Mouse (Mus musculus): Measurements from ENCODE around the gene Hexb.

Hexb gene

DNA sequence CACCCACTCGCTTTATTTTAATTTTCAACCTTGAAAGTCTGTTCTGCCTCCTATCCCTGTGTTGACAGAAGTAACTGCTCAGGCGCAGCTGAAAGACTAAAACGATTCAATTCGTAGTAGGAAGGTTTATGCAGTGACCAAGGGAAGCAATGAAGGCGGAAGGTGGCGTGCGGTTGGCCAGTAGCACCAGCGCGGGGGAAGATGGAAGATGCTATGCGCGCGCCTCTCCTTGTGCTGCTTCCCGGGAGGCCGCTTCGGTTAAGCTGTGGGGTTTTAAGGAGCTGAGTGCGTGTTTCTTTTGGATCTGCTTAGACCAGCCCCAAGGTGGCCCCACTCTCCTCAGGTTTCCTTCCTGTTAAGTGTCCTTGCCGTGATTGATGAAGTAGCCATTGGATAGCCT is 27.0 kb upstream of the Hexb start:
- no peak for ATAC-seq (ENCODE audit: insufficient number of reproducible peaks, low FRiP score, low TSS enrichment)

DNA sequence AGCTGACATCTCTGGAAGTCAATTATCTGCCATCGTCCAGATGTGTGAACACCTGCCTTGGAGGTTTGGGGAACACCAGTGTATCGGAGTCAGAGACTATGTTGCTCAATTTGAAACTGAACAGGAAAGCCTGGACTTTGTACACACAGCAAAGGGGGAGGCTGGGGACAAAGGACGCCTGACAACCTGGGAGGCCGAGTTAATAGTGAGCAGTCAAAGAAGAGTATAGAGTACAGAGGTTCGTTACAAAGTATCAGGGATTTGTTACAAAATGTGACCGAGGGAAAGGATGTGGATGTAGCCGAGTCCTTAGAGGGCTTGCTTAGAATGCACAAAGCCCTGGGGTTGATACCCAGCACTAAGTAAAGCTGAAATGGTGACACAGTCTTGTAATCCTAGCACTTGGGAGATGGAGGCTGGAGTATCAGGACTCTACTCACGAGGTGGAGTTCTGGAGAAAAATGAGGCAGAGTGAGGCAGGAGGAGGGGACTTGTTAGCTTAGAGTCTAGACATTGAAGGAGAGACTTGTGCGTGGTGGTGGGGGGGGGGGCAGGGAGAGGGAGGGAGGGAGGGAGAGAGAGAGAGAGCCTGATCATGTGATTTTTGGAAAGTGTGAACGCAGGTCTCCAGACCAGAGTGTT is 26.3 kb upstream of the Hexb start:
- no peak for ATAC-seq (ENCODE audit: insufficient number of reproducible peaks, low FRiP score, low TSS enrichment)

DNA sequence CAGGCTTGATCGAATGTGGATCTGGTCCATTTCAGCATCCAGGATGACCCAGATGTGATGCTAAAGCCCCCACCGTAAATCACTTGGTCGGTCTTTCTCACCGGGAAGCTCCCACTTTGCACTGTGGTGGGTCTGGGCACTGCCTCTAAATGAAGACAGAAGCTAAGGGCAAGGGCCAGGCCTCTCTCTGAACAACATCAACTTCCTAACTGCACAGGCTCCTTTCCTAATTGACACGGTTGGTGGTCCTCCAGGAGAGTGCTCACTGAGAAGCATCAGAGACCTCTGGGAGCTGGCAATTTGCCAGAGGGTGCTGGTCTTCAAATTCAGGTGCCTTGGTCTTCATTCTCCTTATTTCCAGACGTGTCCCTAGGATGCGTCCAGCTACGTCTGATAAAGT is 25.7 kb upstream of the Hexb start:
- no peak for ATAC-seq (ENCODE audit: insufficient number of reproducible peaks, low FRiP score, low TSS enrichment)

DNA sequence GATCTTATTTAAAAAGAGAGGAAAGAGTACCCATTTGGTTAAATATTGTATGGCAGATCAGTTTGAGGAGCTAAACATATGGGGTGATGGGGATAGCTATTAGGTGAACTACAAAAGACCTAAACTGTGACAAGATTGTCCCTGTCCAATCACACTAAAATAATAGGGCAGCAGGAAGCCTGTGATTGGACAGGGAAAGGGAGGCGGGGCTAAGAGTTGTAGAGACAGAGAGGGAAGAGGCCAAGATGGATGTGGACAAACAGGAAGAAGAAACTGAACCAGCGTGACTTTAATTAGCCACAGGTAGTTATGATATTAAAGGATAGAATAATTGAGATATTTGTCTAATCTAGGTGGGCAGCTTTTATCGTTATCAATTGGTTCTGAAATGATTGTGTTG is 21.9 kb upstream of the Hexb start:
- no peak for ATAC-seq (ENCODE audit: insufficient number of reproducible peaks, low FRiP score, low TSS enrichment)

DNA sequence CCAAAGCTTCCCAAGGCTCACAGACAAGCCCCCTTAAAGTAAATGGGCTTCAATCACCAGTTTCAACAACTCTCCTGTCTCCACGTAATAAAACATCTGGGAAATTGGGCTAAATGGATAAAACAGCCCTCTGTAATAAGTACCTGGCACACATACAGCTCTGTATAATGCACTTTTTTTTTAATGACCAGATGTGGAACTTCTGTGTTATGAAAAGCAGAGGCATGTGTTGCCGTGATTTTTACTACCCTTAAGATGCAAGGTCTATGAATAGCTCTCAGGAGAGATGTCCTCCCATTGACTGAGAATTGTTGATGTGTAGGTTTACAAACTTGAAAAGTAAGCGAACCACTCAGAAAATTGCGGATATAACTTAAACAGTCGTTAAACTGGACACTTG is 18.0 kb upstream of the Hexb start:
- ATAC-seq (ENCODE audit: insufficient number of reproducible peaks, low FRiP score, low TSS enrichment): no peak

DNA sequence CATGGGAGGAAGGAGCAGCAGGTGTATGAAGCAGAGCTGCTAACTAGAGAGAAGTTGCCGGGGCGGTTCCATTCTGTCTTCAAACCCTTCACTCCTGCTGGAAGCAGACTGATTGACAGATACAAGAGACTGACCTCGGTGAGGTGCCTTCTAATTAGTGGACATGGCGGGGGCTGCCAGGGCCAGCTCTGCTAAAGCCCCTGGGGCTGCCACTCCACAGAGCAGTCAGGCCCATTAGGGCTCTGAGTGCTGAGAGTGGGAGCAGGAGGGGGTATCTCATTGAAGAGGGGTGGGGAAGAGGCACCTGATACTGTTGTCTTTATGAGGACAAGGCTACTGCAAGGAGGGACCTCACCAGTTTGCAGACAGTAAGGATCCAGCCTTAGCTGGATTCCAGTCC is 17.4 kb upstream of the Hexb start:
- ATAC-seq (ENCODE audit: insufficient number of reproducible peaks, low FRiP score, low TSS enrichment): no peak

DNA sequence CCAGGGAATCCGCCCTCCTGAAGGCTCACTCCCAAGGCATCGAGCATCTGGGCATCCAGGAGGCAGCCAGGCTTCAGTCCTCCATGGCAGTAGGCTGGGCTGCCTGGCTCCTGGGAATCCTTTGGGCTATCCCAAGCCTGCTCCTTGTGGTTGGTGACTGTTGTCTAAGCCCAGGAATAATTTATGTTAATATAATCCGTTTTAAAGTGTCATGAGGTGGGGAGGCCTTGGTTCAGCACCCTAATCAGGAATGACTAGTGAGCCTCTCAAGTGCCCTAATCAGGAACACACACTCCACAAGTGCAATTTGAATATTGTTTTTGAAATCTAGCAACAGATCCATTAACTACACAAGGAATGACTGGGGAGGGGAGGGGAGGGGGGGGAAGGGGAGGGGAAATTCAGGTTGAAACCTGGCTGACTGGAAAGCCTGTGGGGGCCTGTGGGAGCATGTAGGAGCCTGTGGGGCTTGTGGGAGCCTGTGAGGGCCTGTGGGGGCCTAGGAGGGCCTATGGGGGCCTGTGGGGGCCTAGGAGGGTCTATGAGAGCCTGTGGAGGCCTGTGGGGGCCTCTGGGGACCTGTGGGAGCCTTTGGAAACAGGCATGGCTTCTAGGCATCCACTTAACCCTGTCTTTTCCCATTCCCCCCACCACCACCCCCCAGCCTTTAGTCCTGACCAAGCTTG is 16.6 kb upstream of the Hexb start:
- ATAC-seq (ENCODE audit: insufficient number of reproducible peaks, low FRiP score, low TSS enrichment): no peak

DNA sequence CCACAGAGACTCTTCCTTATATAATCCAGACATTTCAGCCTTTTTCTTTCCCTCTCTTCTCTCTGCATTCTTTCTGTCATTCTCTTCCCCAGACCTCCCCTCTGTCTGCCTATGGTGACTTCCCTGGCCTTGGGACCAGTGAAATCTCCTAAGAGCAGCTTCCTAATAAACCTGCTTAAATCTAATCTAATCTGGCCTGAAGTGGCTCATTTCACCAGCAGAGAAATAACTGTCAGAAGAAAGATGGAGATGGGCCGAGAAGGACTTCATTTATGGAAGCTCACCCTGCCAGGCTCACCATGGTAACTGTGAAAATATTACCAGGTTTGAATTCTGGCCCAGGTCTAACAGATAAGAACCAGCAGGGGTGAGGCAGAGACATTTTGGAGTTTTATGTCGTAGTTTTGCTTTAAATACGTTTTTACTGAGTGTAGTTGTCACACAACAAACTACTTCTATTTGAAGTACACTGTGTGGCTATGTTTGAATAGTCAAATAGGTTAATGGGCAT is 10.4 kb upstream of the Hexb start:
- ATAC-seq (ENCODE audit: insufficient number of reproducible peaks, low FRiP score, low TSS enrichment): no peak

DNA sequence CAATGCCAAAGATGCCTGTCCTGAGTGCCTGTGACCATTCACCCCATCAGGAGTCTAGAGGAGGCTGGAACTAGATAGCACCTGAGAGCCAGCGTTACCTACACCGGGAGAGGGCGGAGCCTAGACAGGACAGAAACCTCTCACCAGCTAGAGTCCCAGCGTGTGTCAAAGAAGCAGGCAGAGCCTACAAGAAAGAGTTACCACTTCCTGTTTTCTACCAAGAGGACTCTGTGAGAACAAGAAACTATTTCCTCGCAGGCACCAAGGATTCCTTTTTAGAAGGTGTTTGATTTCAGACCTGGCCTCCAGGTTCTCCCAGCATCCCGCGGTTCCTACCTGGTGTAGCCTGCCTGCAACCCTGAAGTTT is 9.9 kb upstream of the Hexb start:
- ATAC-seq (ENCODE audit: insufficient number of reproducible peaks, low FRiP score, low TSS enrichment): no peak

DNA sequence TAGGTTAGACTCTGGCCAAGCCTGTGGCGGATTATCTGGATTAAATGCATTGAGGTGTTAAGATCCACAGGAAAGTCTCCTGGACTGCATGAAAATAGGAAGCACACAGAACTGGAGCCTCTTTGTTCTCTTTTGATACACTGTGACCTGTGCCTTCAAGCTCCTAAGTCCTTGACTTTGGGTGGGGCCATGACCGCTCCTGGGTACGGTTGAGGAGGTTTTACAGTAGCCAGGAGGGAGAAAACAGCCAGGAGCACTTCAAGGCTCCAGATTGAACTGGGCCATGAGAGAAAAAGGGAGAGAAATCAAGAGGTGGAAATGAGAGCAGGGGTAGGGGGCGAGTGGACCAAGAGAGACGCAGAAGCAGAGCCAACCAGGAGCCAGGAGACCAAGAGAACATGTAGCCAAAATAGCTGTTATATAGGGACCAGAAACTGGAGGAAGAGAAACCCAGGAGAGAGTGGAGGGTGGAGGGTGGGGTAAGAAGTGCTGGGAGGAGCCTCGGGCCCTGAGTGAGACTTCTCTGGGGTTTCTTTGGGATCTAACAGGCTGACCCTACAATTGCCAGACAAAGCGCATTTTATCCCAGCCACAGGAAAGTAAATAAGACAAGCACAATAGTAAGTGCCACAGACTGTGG is 9.4 kb upstream of the Hexb start:
- ATAC-seq (ENCODE audit: insufficient number of reproducible peaks, low FRiP score, low TSS enrichment): no peak

DNA sequence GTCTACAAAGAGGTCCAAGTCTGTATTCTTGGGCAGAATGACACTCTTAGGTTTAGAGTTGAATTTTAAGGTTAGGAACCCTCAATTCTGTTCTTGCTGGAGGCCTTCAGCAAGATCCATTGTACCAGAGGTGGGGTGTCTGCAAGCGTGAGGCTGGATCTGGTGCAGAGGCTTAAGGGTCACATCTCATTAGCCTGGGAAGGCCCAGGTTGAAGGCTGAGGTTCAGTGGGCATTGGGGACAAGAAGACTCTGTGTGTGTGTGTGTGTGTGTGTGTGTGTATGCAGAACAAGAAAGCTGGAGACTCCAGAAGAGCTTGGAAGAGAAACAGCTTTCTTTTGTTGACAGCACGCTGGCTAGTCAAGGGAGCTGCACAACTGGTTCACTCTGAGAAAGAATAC is 7.9 kb upstream of the Hexb start:
- no peak for ATAC-seq (ENCODE audit: insufficient number of reproducible peaks, low FRiP score, low TSS enrichment)

DNA sequence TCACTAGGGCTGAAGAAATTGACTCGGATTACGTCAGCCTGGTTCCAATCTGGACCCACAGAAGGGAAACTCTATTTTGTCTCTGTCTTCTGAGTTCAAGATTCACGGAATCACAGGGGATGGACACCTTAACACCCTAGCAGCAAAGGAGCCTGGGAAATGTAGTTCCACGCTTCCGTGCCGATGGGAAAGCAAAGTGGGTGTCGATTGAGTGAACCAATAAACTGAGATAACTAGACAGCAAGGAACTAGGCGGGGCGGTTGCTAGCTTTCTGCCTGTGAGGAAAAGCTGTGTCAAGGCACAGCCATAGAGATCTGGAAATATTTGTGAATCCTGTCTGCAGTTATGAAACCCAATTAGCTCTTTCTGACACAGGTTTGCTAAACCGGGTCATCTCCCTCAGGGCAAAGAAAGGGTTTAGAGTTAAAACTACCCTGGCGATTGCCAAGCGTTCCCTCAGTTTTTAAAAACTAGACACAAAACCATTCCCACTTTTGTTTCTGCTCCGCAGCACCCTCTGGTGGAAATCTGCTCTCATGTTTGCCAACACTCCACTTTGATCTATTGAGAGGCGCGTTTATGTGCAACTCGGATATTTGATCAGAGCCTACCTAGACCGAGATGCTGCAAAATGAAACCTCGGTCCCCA is 7.0 kb upstream of the Hexb start:
- ATAC-seq (ENCODE audit: insufficient number of reproducible peaks, low FRiP score, low TSS enrichment): peak; percentile 88

DNA sequence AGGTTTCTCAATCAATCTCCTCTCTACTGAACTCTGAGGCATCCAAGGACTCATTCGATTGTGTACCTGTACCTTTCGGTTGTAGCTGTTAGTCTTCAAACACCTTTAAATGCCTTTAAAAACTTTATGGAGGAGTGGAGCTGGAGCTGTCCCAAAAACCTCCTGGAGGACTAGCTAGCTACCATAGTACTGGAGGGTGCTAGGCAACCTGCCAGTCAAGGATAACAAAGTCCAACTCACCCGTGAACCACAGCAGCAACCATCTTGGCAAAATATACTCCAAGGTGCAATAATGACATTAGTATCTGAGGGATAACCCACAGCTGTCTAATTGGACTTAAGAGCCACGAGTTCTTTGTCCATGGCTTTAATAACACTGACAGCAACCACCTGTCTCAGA is 3.7 kb upstream of the Hexb start:
- no peak for ATAC-seq (ENCODE audit: insufficient number of reproducible peaks, low FRiP score, low TSS enrichment)

DNA sequence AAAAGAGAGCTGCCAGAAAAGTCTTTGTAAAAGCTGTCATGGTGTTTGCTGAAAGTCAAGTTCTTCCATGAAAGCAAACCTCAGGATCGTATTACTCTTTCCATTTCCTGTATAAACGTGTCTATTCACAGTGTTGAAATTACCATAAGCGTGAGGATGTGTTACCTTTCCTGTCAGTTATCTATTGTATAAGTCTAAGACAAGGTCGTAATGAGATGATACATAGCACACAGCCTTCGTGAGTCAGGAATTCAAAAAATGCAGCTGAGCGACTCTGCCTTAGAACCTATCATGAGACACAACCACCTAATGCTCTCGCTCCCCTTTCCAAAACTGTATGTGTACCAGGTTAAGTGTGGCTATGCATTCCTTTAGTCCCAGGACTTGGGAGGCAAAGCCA is 2.9 kb upstream of the Hexb start:
- no peak for ATAC-seq (ENCODE audit: insufficient number of reproducible peaks, low FRiP score, low TSS enrichment)

DNA sequence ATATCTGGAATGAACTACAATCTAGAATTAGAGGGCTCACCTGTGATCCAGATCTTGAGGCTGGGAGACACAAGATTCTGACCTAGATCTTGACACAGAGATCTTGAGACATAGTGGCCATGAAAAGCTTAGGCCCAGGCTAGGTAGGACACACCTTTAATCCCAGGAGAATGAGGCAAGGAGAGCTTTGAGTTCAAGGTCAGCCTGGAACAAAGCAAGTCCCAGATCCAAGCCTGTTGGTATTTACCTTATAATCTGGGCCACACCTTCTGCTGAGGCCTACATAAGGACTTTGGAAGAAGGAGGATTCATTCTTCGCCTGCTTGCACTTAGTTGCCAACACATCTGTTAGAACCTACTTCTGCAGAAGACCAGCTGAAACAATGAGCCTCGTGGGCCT is 966 bp upstream of the Hexb start:
- ATAC-seq (ENCODE audit: insufficient number of reproducible peaks, low FRiP score, low TSS enrichment): no peak

DNA sequence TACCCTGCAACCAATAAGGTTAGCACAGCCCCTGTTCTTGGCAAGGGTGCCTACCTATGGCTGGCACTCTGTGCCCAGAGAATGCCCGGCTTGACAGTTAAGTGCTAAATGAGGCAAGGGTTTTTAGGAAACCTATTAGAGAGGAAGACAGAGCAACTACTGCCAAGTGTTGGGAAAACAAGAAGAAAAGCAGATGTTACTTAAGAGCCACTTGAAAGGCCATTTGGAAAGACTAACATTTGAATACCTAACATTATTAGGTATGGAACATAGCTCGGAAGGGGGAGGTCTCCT is 1.3 kb downstream of the Hexb start:
- ATAC-seq (ENCODE audit: insufficient number of reproducible peaks, low FRiP score, low TSS enrichment): no peak

DNA sequence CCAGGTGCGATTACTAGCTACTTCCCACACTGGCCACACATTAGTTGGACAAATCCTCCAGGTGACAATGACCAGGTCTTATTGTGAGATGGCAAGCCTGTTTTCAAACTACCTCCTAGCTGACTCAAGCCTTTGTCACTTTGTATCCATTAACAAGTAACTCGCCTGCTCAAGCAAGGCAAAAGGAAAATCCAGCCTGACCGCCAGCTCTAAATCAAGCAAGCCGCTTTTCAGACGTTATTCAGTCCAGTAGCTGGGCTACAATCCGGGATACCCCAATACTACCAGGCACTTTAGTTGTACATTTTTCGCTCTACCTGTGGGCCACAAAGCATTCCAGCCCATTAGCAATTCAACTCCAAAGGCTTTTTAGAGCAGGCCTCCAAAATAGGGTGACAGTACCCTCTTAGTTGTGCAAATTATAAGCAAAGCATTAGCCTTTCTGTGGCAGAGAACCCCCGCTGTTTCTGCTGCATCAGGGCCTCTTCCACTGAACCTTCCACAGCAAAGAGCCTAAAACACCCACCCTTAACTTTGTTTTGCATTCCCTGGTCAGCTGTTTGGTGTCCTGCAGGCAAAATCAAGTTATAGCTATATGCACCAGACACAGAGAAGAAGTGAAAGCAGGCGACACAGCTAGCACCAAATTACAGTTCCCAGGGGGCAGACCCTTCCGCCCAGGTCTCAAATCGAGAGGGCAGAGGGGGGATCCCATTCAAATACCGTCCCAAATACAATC is 1.8 kb downstream of the Hexb start:
- ATAC-seq (ENCODE audit: insufficient number of reproducible peaks, low FRiP score, low TSS enrichment): no peak

DNA sequence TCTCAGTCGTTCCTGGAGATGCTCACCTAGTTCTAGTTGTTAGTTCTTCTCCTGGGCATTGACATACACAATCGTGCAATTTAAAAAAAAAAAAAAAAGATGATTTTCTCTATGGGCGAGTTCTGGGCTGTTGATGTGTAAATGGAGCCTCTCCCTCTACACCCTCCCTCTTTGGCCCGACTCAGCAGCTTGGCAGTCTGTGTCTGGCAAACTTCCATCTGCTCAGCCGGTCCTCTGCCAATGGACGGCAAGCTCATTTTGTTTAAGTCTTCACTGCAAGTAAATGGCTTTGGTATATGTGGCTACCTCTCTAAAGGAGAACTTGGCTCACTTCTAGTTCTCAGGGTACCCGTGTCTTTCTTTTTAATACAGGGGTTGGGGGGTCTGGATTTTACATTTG is 4.7 kb downstream of the Hexb start:
- peak; percentile 49; the same call in 1 of the 2 replicates for ATAC-seq (ENCODE audit: insufficient number of reproducible peaks, low FRiP score, low TSS enrichment)

DNA sequence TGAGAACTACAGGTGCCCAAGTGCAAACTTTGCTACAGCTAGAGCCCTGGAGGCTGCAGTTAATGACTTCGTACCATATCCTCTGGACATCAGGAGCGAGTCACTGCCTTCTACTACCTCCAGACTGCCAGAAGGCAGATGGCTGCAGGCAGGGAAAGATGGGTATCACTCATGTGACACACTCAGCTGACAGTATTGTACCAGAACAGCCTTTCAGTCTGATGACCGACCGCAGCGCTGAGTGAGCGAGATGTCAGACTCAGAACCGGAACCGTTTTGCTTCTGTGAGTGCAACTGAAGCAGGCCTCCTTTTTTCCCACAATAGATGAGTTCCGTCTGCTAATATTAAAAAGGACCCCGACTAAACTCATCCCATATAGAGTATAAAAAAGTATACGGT is 5.5 kb downstream of the Hexb start:
- no peak for ATAC-seq (ENCODE audit: insufficient number of reproducible peaks, low FRiP score, low TSS enrichment)

DNA sequence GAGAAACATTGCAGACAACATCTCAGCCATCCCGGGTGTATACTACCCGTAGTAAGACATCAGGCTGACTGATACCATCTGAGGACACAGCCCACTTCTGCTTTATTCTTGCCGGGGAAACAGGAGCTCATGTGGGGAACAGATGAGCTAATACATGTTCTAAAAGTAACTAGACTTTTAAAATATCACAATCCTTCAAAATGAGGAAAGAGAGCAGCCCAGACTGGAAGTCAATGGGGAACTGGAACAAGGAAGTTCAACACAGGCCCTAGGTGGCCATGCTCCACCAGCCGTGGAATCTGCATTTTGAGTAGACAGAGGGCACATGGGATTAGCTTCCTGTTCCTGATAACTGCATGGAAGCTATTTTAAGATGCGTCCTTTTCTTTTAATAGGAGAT is 10.5 kb downstream of the Hexb start:
- ATAC-seq (ENCODE audit: insufficient number of reproducible peaks, low FRiP score, low TSS enrichment): no peak

DNA sequence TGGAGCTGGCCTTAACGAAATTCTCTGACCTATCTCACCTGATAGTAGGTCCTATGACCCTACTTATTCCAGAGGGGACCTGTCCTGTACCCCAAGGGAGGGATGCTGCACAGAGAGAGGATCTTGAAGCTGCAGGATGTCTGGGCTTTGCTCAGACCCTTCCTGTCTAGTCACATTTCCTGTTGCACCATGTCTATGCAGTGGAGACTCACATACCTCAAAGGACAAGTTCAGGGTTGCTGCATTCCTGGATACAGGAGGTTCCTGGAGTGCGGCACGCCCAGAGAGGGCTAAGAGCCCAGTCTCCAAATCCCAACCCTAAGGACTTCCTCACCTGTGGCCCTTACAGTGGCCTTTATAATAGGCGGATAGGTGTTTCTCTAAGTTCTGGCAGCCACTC is 11.8 kb downstream of the Hexb start:
- no peak for ATAC-seq (ENCODE audit: insufficient number of reproducible peaks, low FRiP score, low TSS enrichment)
